Mouse (Mus musculus) MEL (cell line): ENCODE data around the gene Hint2. TPM values are rescaled to one million over a fixed set of nuclear protein-coding genes. Genes with fewer than 3 reads are reported as not detected.
A peak's percentile ranks its signal among the peaks of the same experiment; 100 is the strongest.

Experiments used
- DNase-seq: peaks from one replicate; pipeline ENCODE4 v3.0.0; 2011; ENCODE audit warnings: low read depth, low spot score
- H3K27ac ChIP-seq: 2 replicates; pipeline ENCODE4 v1.5.1; 2012; ENCODE audit warnings: low read depth, mild to moderate bottlenecking, control low read depth, low read length, moderate library complexity; ENCODE audit not compliant: control insufficient read depth
- H3K27me3 ChIP-seq, 2 experiments: fragments of 150-350 bp in 1 of 2; sonication (generic) in 1 of 2; 2 replicates each; pipeline ENCODE4 v1.6.1; 2012; ENCODE audit warnings: low read length in 2 of 2, mild to moderate bottlenecking in 2 of 2, improper control_type of control experiment in 1 of 2, moderate library complexity in 1 of 2; ENCODE audit not compliant: insufficient read depth in 2 of 2, control insufficient read depth in 1 of 2
- H3K36me3 ChIP-seq, 2 experiments: 2 replicates each; pipeline ENCODE4 v1.6.1; 2012 to 2014; ENCODE audit warnings: low read length in 2 of 2, improper control_type of control experiment in 1 of 2, inconsistent platforms in 1 of 2, mild to moderate bottlenecking in 1 of 2; ENCODE audit not compliant: insufficient read depth in 2 of 2, control insufficient read depth in 1 of 2
- H3K4me1 ChIP-seq, 2 experiments: fragments of 150-350 bp in 1 of 2; sonication (generic) in 1 of 2; 2 replicates each; pipeline ENCODE4 v1.6.1; 2012; ENCODE audit warnings: low read length in 2 of 2, improper control_type of control experiment in 1 of 2, mild to moderate bottlenecking in 1 of 2; ENCODE audit not compliant: insufficient read depth in 2 of 2, control insufficient read depth in 1 of 2
- H3K4me3 ChIP-seq, 2 experiments: fragments of 150-350 bp in 1 of 2; sonication (generic) in 1 of 2; 2 replicates each; pipeline ENCODE4 v1.5.1; 2012; ENCODE audit warnings: low read depth in 2 of 2, low read length in 2 of 2, mild to moderate bottlenecking in 2 of 2, moderate library complexity in 2 of 2, control low read depth in 1 of 2, improper control_type of control experiment in 1 of 2; ENCODE audit not compliant: control insufficient read depth in 1 of 2, insufficient read depth in 1 of 2
- H3K79me2 ChIP-seq: 2 replicates; pipeline ENCODE4 v1.6.1; 2012; ENCODE audit warnings: mild to moderate bottlenecking, low read length, moderate library complexity; ENCODE audit not compliant: control insufficient read depth, poor library complexity, insufficient read depth
- H3K9ac ChIP-seq: 2 replicates; pipeline ENCODE4 v1.6.1; 2012; ENCODE audit warnings: low read depth, mild to moderate bottlenecking, control low read depth, low read length, moderate library complexity; ENCODE audit not compliant: control insufficient read depth, poor library complexity, severe bottlenecking
- H3K9me3 ChIP-seq: fragments of 150-350 bp; sonication (generic); replicated peaks from 2 replicates; pipeline ENCODE4 v1.6.1; 2012; ENCODE audit warnings: mild to moderate bottlenecking, low read length, improper control_type of control experiment, moderate library complexity; ENCODE audit not compliant: insufficient read depth
- BHLHE40 ChIP-seq: IDR thresholded peaks from 2 replicates; pipeline ENCODE4 v1.6.1; 2012; ENCODE audit warnings: low read depth, mild to moderate bottlenecking, inconsistent platforms, low read length, improper control_type of control experiment, borderline replicate concordance
- CHD1 ChIP-seq: IDR thresholded peaks from 2 replicates; pipeline ENCODE4 v1.6.1; 2012; ENCODE audit warnings: low read depth, mild to moderate bottlenecking, inconsistent platforms, low read length, improper control_type of control experiment
- CHD2 ChIP-seq: IDR thresholded peaks from 2 replicates; pipeline ENCODE4 v1.6.1; 2011; ENCODE audit warnings: low read length, improper control_type of control experiment
- ELF1 ChIP-seq: IDR thresholded peaks from 2 replicates; pipeline ENCODE4 v1.6.1; 2014; ENCODE audit warnings: low read depth, mild to moderate bottlenecking, inconsistent platforms, low read length, improper control_type of control experiment, moderate library complexity
- EP300 ChIP-seq, 2 experiments: IDR thresholded peaks; 2 replicates each; pipeline ENCODE4 v1.6.1; 2011; ENCODE audit warnings: improper control_type of control experiment in 2 of 2, low read length in 2 of 2, low read depth in 1 of 2, mild to moderate bottlenecking in 1 of 2
- ETS1 ChIP-seq: IDR thresholded peaks from 2 replicates; pipeline ENCODE4 v1.6.1; 2012; ENCODE audit warnings: low read depth, mild to moderate bottlenecking, inconsistent platforms, low read length, improper control_type of control experiment, moderate library complexity
- GATA1 ChIP-seq: IDR thresholded peaks from 2 replicates; pipeline ENCODE4 v1.6.1; 2011; ENCODE audit warnings: low read depth, low read length, improper control_type of control experiment
- HCFC1 ChIP-seq: IDR thresholded peaks from 2 replicates; pipeline ENCODE4 v1.6.1; 2012; ENCODE audit warnings: low read depth, mild to moderate bottlenecking, inconsistent platforms, low read length, improper control_type of control experiment, moderate library complexity
- JUND ChIP-seq: IDR thresholded peaks from 2 replicates; pipeline ENCODE4 v1.6.1; 2011; ENCODE audit warnings: low read depth, mild to moderate bottlenecking, improper control_type of control experiment, low read length
- MAFK ChIP-seq: IDR thresholded peaks from 2 replicates; pipeline ENCODE4 v1.6.1; 2011; ENCODE audit warnings: low read depth, mild to moderate bottlenecking, low read length, improper control_type of control experiment, borderline replicate concordance
- MAZ ChIP-seq: IDR thresholded peaks from 2 replicates; pipeline ENCODE4 v1.6.1; 2012; ENCODE audit warnings: low read depth, mild to moderate bottlenecking, inconsistent platforms, low read length, improper control_type of control experiment
- MEF2A ChIP-seq: IDR thresholded peaks from 2 replicates; pipeline ENCODE4 v1.6.1; 2014; ENCODE audit warnings: low read depth, mild to moderate bottlenecking, inconsistent platforms, low read length, improper control_type of control experiment; ENCODE audit not compliant: poor library complexity, insufficient replicate concordance, severe bottlenecking; ENCODE audit errors: extremely low read depth
- MXI1 ChIP-seq: IDR thresholded peaks from 2 replicates; pipeline ENCODE4 v1.6.1; 2011; ENCODE audit warnings: mild to moderate bottlenecking, low read depth, low read length, improper control_type of control experiment
- MYC ChIP-seq: IDR thresholded peaks from 2 replicates; pipeline ENCODE4 v1.6.1; 2011; ENCODE audit warnings: low read depth, mild to moderate bottlenecking, low read length, improper control_type of control experiment, moderate library complexity
- POLR2A ChIP-seq, 2 experiments: IDR thresholded peaks; 2 replicates each; pipeline ENCODE4 v1.6.1; 2011 to 2012; ENCODE audit warnings: low read length in 2 of 2, mild to moderate bottlenecking in 2 of 2, control low read depth in 1 of 2, improper control_type of control experiment in 1 of 2, low read depth in 1 of 2, moderate library complexity in 1 of 2; ENCODE audit not compliant: control insufficient read depth in 1 of 2, insufficient read depth in 1 of 2, poor library complexity in 1 of 2
- RAD21 ChIP-seq: IDR thresholded peaks from 2 replicates; pipeline ENCODE4 v1.6.1; 2011; ENCODE audit warnings: mild to moderate bottlenecking, low read depth, low read length, improper control_type of control experiment
- RCOR1 ChIP-seq: IDR thresholded peaks from 2 replicates; pipeline ENCODE4 v1.6.1; 2012; ENCODE audit warnings: low read depth, mild to moderate bottlenecking, inconsistent platforms, low read length, improper control_type of control experiment
- SIN3A ChIP-seq: IDR thresholded peaks from 2 replicates; pipeline ENCODE4 v1.6.1; 2012; ENCODE audit warnings: low read length, improper control_type of control experiment, inconsistent platforms
- SMC3 ChIP-seq: IDR thresholded peaks from 2 replicates; pipeline ENCODE4 v1.6.1; 2011; ENCODE audit warnings: low read depth, low read length, improper control_type of control experiment
- TAL1 ChIP-seq: IDR thresholded peaks from 2 replicates; pipeline ENCODE4 v1.6.1; 2012; ENCODE audit warnings: mild to moderate bottlenecking, inconsistent platforms, low read length, moderate library complexity, mixed read lengths
- TBP ChIP-seq: IDR thresholded peaks from 2 replicates; pipeline ENCODE4 v1.8.0; 2011; ENCODE audit warnings: low read depth, low read length, improper control_type of control experiment
- TCF12 ChIP-seq: IDR thresholded peaks from 2 replicates; pipeline ENCODE4 v1.6.1; 2014; ENCODE audit warnings: low read depth, mild to moderate bottlenecking, inconsistent platforms, low read length, improper control_type of control experiment, moderate library complexity
- UBTF ChIP-seq: IDR thresholded peaks from 2 replicates; pipeline ENCODE4 v1.6.1; 2012; ENCODE audit warnings: low read depth, mild to moderate bottlenecking, inconsistent platforms, low read length, improper control_type of control experiment, moderate library complexity, borderline replicate concordance; ENCODE audit not compliant: insufficient read depth
- ZKSCAN1 ChIP-seq: IDR thresholded peaks from 2 replicates; pipeline ENCODE4 v1.6.1; 2012; ENCODE audit warnings: low read depth, mild to moderate bottlenecking, inconsistent platforms, low read length, improper control_type of control experiment, moderate library complexity
- ZMIZ1 ChIP-seq: IDR thresholded peaks from 2 replicates; pipeline ENCODE4 v1.6.1; 2012; ENCODE audit warnings: low read depth, mild to moderate bottlenecking, inconsistent platforms, low read length, improper control_type of control experiment, moderate library complexity
- ZNF384 ChIP-seq: IDR thresholded peaks from 2 replicates; pipeline ENCODE4 v1.6.1; 2012; ENCODE audit warnings: low read depth, mild to moderate bottlenecking, inconsistent platforms, low read length, improper control_type of control experiment
- polyA plus RNA-seq, 2 experiments: library from polyadenylated mRNA; stranded (reverse) in 1 of 2; unstranded in 1 of 2; fragments of >175 nt in 1 of 2; fragments of >200 nt in 1 of 2; gene quantifications; 2 replicates each; pipeline versions ENCODE4 v1.2.1 to v1.2.4; 2012; ENCODE audit warnings: low replicate concordance in 2 of 2, low read depth in 1 of 2; ENCODE audit not compliant: insufficient read length in 2 of 2, insufficient read depth in 1 of 2, missing spikeins in 1 of 2
- total RNA-seq: library from RNA; depleted of rRNA; stranded (reverse); fragments of 300-350 nt; gene quantifications from 2 replicates; pipeline ENCODE4 v1.2.3, GENCODE M21; 2012

Hint2 gene
- total and polyA plus RNA-seq, 3 experiments, result 33.2 to 254 (median 46.4) TPM

DNA sequence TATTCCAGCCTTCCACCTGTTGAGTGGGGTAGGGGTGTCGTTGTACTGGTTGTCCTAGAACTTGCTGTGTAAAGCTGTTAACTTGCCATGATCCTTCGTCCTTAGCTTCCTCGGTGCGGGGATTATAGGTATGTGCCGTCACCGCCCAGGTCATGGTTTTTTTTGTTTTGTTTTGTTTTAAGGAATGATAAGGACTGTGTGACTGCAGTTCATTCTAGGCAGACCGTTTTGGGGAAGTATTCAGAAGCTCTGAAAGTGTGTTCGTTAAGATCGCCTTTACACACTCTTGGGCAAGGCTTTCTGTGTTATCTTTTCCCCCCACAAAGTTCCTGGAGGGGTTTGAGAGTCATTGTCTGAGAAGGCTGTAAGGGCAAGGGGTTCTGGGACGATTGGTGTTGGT is 43.7 kb downstream of the Hint2 start (continued):
- TF ChIP-seq GATA1, result peak; percentile 87
- TF ChIP-seq SMC3, result no peak
- no peak for TF ChIP-seq MAFK
- TF ChIP-seq MAZ, result no peak
- no peak for TF ChIP-seq ZKSCAN1
- no peak for TF ChIP-seq ELF1
- no peak for TF ChIP-seq UBTF
- TF ChIP-seq BHLHE40, result no peak; the same call in 1 of the 2 replicates
- peak; percentile 87 for TF ChIP-seq ZNF384
- TF ChIP-seq MYC, result peak; percentile 52; the same call in 1 of the 2 replicates
- no peak for TF ChIP-seq RAD21
- peak; percentile 83 for TF ChIP-seq TCF12
- no peak for TF ChIP-seq ZMIZ1
- TF ChIP-seq, all 39 proteins: peak for 12

DNA sequence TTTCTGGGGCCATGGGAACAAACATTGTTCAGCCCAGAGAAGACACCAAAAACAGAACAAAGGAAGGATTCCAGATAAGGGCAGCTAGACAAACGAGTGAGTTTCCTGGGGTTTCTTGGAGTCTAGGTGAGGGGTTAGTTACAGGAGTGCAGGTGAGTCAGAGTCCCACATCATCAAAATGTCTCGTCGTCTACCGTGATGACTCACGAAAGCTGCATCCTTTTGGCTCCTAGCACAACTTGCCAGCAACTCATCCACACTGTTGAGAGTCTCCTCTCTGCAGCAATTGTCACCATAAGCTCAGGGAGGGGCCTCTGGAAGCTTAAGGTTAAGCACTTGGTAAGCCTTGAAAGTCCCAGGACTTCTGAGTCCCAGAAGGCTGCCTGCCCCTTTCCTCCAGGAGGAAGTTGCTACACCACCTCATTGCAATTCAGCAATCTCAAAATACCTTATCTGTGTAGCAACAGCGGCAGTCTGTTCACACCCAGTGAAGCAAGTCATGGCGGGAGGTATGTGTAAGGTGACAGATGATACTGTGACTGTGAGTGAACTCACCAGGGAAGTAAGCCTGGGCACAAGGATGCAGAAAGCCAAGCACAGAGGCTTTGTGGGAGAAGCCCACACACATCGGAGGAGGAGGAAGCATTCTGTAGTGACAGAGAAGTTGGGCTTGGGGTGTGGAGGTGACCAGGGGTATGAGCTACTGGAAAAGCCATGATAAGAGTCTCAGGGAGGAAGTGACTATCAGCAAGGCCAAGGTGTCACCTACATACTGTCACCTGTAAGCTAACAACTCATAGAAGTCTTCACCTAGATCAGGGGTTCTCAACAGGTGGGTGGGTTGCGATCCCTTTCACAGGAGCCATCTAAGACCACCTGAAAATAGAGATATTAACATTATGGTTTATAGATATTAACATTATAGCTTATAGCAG is 51.2 kb downstream of the Hint2 start:
- no peaks in the 10 kb centered on the region for H3K9me3 ChIP-seq
- TF ChIP-seq CHD1 (no peak), MXI1 (no peak), ETS1 (peak; percentile 93), MAZ (no peak), JUND (no peak), TCF12 (peak; percentile 90), MEF2A (peak; percentile 57; the same call in 1 of the 2 replicates), ZNF384 (no peak), TBP (no peak), HCFC1 (0 out of 2 replicates have a peak, but pooled peaks have one; percentile 34), POLR2A (IDR thresholded peaks at IDR 0.05; ENCODE audit: control insufficient read depth in 1 of 2, insufficient read depth in 1 of 2, low read depth in 1 of 2, low read length in 2 of 2, poor library complexity in 1 of 2) (peak in 1 of 2 experiments; percentile 27; a peak in 1 of 4 replicates), EP300 (IDR thresholded peaks at IDR 0.05; ENCODE audit: low read depth in 1 of 2, low read length in 2 of 2) (peak; percentile 86 to 93), GATA1 (peak; percentile 93), CHD2 (no peak), SIN3A (peak; percentile 81), TAL1 (peak; percentile 97), RCOR1 (peak; percentile 77; the same call in 1 of the 2 replicates)
- TF ChIP-seq, all 39 proteins: peak for 10
- Histone ChIP-seq H3K9ac (peak overlapping the region; percentile 25), H3K36me3 (peaks cover 0 to 34% of the 10 kb centered on the region in 2 experiments; a peak in 2 of 4 replicates), H3K4me1 (peaks cover 22 to 27% of the 10 kb centered on the region in 2 experiments), H3K27ac (peak overlapping the region; percentile 75), H3K79me2 (no peaks in the 10 kb centered on the region), H3K27me3 (no peaks in the 10 kb centered on the region), H3K4me3 (peak overlapping the region; percentile 18 to 22)
- peak; percentile 90 for DNase-seq
